Mouse (Mus musculus) right cerebral cortex, postnatal 14 days (tissue): ENCODE measurements at regions not wholly inside any gene's neighbourhood (a gene's known extent, or its start where the extent isn't known, plus 50 kb on each side); places are given as distances from the start of the nearest gene placed in this dataset.
"Not testable (repeated sequence)": the region's sequence is repeated elsewhere in the genome, so short reads cannot be mapped to it uniquely, and the experiment has no call there.

Experiments used
- DNase-seq: peaks from one replicate; pipeline ENCODE4 v3.0.0; 2022

DNA sequence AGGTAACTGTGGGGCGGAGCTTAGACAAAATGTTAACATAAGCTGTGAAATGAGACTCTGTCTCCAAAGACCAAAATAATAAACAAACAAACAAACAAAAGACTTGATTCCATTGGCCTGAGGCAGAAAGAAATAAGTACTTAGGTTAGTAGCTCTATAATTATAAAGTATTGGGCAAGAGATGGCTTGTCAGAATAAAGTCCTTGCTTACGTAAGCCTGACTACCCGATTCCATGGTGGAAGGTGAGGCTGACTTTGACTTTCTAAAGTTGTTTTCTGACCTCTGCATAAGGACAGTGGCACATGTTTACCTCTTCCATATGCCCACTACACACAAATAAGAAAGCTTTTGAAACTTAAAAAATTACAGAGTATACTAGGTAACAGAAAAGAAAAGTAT, 120.3 kb upstream of the Trim24 start:
- DNase-seq, result no peak

DNA sequence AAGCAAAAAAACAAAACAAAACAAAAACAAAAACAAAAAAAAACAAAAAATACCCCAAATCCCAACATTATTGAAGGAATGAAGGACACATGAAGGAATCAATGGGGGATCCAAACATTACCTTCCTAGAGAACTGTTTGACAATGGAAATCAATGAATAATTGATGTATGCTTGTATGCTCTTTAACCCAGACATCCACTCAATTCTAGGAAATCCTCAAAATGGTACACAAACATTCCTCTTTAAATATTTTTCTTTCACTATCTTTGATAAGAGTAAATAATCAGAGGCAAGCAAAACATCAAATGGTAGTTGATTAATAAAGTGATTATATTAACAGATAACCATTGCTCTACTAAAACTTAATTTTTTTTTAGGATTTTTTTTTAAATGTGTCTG, 118.9 kb upstream of the Trim24 start:
- no peak for DNase-seq

DNA sequence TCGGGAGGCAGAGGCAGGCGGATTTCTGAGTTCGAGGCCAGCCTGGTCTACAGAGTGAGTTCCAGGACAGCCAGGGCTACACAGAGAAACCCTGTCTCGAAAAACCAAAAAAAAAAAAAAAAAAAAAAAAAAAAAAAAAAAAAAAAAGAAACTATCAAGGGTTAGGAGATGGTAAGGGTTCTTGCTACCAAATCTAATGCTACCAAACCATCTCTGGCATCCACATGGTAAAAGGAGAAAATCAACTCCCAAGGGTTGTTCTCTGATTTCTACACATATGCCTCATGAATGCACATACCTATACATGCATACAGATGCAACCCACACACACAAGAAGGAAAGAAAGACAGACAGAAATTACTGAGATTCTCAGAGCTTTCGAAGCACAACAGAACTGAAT, 109.6 kb upstream of the Trim24 start:
- not testable (repeated sequence) for DNase-seq

DNA sequence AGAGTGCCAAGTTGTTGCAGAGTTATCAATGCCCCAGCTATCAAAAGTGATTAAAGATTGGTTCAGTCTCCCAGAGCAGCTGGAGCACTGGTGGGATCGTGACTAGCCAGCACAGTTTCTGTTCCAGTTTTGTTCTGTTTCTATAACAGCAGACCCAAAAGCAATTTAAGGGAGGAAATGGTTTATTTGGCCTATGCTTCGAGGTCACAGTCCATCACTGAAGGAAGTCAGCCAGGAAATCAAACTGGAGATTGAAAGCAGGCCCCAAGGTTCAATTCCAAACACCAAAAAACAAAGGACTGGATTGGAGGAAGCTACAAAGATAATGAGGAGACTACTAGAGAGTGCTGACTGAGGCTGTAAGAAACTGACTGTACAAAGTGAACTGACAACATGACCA, 107.6 kb upstream of the Trim24 start:
- DNase-seq, result no peak

DNA sequence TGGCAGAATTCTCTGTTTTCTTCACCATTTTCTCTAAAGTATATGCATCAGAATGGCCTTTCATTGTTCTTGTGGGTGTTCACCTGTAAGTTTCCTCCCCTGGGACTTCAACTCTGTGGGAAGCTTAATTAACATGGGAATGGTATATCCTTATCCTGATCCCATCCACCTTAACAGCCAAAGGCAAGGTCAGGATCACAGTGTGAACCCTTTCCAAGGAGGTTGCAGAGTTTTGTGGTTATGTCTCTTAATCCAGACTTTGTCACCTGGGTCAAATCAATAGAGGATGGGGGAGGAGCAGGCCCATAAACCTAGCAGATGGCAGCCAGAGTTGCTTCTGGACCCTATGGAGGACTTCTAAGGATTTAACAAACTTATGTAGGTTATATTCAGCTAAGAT, 102.9 kb upstream of the Trim24 start:
- DNase-seq, result no peak

DNA sequence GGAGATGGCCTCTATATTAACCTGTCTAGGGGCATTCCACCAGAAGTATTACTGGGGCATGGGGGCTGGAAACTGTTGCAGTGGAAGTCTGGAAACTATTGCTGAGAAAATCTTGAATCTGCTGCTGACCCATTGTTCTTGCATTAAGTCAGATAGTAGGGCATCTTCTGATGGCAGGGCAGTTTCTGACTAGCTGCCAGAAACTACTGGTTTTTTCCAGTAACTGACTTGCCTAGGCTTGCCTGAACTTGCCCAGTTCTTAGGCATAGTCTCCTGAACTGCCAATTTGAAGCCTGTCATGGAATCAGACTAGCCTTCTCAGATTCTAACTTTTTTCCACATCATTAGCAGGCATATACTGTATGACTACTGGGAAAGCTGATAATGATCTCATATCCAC, 97.3 kb upstream of the Trim24 start:
- DNase-seq, result no peak

DNA sequence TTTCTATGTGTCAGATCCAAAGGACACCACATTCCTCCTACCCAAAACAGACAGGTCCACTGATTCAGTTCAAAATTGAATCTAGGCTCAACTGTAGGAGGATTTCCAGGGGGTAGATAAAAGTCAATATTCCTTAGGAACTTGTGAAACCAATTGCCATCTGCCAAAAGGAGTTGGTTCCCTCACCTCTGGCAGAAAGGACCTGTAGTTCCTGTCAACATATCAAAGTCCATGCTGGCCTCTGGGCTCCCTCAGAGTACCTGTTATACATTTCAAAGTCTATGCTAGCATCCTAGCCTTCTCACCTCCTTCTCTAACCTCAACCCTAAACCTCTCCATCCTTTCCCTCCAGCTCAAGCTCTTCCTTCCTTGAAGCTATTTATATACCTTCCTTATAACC, 95.5 kb upstream of the Trim24 start:
- no peak for DNase-seq

DNA sequence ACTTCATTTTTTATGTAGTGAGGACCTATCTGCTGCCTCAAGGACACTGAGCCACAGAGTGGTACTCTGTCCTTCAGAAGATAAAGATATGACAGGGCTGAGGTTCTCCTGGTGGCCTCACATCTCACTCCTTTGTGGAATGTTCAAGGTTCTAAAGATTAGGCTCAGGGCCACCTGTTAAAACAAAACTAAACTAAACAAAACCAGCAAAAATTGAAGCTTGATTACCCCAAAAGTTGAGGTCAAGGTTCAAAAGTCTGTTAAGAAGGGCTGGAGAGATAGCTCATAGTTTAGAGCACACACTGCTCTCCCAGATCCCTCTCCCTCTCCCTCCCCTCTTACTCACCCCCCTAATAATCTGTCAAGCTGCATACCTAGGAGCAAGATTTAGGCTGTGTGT, 90.7 kb upstream of the Trim24 start:
- DNase-seq, result no peak

DNA sequence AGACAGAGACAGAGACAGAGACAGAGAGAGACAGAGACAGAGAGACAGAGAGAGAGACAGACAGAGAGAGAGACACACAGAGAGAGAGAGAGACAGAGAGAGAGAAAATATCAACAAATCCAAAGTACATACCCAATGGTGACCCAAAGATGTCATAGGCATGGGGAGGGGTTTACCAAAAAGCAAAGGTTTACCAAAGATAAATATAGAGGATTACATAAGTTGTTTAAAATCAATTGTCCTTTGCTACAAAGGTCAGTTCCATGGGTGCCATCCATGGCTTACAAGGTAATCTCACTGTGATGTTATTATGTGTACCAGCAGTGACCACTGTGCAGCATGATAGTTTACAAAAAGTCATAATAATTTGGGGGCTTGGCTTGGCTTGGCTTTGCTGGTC, 88.7 kb upstream of the Trim24 start:
- DNase-seq, result no peak

DNA sequence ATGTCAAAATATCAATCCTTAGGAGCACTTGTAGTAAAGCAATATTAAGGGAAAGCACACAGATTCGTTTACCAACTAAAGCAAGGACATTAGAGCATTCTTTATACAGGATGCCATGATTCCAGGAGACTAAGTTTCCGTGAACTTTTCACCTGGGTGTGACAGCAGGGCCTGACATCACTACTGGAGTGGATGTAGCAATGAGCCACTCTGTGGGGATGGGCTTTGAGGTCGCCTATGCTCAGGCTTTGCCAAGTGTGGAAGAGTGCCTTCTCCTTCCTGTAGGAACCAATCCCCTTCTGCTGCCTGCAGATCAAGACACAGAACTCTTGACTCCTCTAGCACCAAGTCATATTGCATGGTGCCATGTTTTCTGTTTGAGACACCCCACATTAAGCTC, 85.3 kb upstream of the Trim24 start:
- DNase-seq, result not testable (repeated sequence)

DNA sequence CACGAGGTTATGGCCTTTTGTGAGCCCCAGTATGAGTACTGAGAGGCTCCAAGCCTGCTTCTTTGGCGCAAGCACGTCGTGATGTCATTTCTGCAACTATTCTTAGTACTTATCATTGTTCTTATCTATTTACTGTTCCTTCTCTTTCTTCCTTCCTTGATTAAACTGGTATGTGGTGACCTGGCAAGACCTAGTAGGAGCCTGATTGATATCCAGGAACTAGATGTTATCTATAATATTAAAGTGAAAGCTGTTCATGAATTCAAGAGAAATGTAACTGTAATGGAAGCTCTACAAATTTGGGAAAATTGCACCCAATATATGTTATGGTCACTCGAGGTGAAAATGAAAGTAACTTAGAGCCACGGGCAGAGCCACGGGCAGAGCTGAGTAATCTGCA, 84.9 kb upstream of the Trim24 start:
- no peak for DNase-seq

DNA sequence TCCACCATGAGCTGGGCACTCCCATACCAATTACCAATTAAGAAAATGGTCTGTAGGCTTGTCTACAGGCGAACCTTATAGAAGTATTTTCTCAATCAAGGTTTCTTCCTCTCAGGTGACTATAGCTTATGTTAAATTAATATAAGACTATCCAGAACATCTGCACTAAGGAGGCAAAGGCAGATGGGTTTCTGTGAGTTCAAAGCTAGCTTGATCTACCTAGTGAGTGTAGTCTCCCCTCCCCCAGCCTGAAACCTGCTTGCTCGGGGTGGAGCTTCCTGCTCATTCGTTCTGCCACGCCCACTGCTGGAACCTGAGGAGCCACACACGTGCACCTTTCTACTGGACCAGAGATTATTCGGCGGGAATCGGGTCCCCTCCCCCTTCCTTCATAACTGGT, 82.8 kb upstream of the Trim24 start:
- DNase-seq, result not testable (repeated sequence)

DNA sequence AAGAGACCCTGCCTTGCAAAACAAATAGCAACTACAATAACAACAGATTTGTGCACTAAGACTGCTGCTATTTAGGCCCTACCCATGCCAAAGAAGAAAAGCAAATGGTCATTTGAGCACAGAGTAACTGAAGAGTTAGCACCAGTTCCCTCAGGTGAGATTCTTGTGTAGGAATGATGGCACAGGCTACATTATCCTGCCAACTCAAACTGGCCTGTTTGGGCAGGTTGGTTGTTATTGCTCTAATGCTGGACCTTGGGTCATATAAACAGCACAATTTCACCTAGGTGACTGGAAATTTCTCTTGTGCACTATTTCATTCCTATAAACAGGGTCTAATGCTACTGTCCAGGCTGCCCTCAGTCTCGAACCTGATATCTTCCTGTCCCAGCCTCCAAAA, 79.7 kb upstream of the Trim24 start:
- no peak for DNase-seq

DNA sequence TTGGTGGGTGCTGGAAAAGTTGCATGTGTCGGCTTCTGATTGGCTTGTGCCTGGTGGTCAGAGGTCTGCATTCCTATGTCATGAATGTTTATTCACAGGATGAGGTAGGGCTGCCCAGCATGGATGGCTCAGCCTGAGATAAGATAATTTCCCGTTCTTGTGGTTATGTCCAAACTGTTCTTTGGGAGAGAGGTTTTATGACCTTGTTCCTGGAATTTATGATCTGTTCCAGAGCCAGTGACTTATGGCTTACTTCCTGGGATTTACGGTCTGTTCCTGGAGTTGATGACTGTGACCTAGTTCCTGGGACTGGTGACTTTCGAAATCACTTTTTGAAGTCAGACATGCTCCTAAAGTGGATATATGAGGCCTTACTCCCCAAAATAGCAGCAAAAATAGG, 76.4 kb upstream of the Trim24 start:
- DNase-seq, result no peak

DNA sequence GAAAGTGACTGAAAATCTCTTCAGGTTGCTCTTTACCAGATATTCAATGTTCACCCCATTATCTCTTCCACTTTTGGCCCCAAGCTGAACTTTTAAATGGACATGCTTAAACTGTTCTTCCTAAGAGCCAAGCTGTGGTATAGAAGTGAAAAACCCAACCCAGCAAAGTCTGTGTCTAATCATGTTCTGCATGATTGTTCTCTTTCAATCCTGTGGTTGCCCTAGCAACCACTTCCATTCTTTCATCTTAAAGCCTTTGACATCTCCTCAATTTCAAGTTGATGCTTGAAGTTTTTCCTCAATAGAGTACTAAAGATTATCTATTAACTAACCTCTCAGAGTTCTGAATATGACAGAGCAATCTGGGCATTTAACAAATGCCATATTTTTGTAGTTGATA, 75.6 kb upstream of the Trim24 start:
- DNase-seq, result no peak

DNA sequence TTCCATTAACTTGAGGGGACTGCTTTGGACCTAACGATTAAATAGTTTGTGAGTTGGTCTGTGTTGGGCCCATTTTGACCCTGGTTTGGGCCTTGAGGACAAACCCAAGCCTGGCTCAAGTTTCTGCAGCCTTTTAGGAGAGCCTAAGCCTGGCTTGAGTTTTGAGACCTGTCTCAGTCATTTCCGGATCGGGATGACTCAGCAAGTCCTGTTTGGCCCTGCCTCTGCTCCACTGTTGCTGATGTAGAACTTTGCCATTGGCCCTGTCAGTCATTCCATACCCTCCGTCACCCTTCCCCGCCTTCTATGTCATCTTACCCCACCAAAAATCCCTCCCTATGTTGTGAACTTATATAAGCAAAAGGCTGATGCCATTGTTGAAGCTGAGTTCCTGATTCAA, 67.4 kb upstream of the Trim24 start:
- DNase-seq, result no peak

DNA sequence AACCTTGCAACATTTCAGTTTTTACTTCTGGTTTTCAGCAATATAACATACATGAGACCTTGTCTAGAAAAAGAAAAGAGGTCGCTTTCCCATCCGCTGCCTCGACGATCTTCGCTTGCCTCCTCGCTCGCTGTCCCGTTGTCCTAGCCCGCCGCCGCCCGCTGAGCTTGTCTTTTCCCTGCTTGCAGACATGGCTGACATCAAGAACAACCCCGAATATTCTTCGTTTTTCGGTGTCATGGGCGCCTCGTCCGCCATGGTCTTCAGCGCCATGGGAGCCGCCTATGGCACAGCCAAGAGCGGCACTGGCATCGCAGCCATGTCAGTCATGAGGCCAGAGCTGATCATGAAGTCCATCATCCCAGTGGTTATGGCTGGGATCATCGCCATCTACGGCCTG, 64.7 kb upstream of the Trim24 start:
- not testable (repeated sequence) for DNase-seq

DNA sequence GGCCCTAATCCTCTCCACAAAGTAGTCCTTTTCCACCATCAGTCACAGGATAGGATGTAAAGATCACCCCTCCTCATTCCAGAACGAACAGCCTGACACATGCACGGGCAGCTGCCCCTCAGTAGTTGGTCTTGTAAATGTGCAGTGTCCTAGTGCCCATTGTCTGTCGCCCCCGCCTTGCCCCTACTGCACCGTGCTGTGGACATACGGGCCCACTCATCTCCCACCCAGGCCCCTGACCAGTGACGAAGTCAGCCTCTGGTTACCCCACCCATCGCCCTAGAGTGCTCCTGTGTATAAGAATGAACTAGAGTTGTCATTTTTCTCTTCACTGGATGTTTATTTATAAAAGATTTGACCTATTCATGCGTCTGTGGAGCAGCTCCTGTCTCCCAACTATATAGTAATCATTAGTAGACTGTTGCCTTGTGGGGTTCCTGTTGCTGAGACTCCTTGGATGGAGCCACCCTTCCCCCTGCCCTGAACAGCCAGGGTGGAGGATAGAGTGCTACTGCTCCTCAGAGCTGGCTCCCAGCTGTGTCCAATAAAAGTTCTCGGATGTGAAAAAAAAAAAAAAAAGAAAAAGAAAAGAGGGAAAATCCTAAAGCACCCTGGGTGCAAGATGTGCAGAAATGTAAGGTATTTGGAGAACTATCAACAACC, 64.0 kb upstream of the Trim24 start:
- not testable (repeated sequence) for DNase-seq

DNA sequence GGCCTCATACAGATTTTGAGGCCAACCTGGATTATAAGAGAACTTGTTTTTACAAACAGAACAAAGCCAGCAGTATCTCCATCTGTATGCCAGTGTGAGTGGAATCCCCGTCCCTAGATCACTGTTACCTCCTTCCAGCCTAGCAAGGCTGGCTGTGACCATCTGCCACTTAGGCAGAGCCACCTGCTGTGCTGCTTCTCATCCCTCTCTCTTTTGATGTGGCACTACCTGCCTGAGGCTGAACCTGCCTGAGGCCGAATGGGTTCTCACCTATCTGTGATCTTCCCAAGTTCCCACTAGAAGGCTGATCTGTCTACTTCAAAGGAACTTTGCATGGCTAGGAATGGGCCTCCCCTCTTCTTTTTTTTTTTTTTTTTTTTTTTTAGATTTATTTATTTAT, 55.4 kb upstream of the Trim24 start:
- not testable (repeated sequence) for DNase-seq
